Mouse (Mus musculus): Measurements from ENCODE around the gene Dnah2. TPM values are rescaled to one million over a fixed set of nuclear protein-coding genes. Genes with fewer than 3 reads are reported as not detected.
"Not testable (repeated sequence)": the region's sequence is repeated elsewhere in the genome, so short reads cannot be mapped to it uniquely, and the experiment has no call there.

The Dnah2 gene
- total RNA-seq, 2 experiments from 2014 or later: 2.2 to 3.7 TPM

- DNase-seq (ENCODE audit: low spot score in 2 of 2): peak in 1 of 2 experiments; percentile 51
Measured at GRCm38 (mm10) chr11:69397581-69398057, 151.3 kb downstream of the Dnah2 start.

GRCm38 (mm10) chr11:69396772-69397171 is 152.1 kb downstream of the Dnah2 start:
- no peak for DNase-seq (ENCODE audit: low spot score in 2 of 2)

- peak; percentile 91 to 94 for DNase-seq (ENCODE audit: low spot score in 2 of 2)
Measured at GRCm38 (mm10) chr11:69395634-69396373, 153.1 kb downstream of the Dnah2 start.

GRCm38 (mm10) chr11:69395235-69395633 is 153.7 kb downstream of the Dnah2 start, which contains the start of the genes Naa38 and Cyb5d1:
Gene Naa38 (plus strand): TSS chr11:69395487.
Gene Cyb5d1 (minus strand): TSS chr11:69395631.
- peak; percentile 91 to 92 for DNase-seq (ENCODE audit: low spot score in 2 of 2)

- not testable (repeated sequence) for DNase-seq (ENCODE audit: low spot score in 2 of 2)
Measured at GRCm38 (mm10) chr11:69394591-69395167, 154.2 kb downstream of the Dnah2 start.

GRCm38 (mm10) chr11:69390400-69391034 is 158.4 kb downstream of the Dnah2 start:
- DNase-seq (ENCODE audit: low spot score in 2 of 2): peak; percentile 63 to 77

GRCm38 (mm10) chr11:69389531-69390399 is 159.1 kb downstream of the Dnah2 start:
- peak in 1 of 2 experiments; percentile 44 for DNase-seq (ENCODE audit: low spot score in 2 of 2)

GRCm38 (mm10) chr11:69388680-69389079 is 160.2 kb downstream of the Dnah2 start:
- no peak for DNase-seq (ENCODE audit: low spot score in 2 of 2)

- DNase-seq (ENCODE audit: low spot score in 2 of 2): no peak
Measured at GRCm38 (mm10) chr11:69386758-69387157, 162.2 kb downstream of the Dnah2 start.

- no peak for DNase-seq (ENCODE audit: low spot score in 2 of 2)
Measured at GRCm38 (mm10) chr11:69384979-69385378, 163.9 kb downstream of the Dnah2 start.

- DNase-seq (ENCODE audit: low spot score in 2 of 2): no peak
Measured at GRCm38 (mm10) chr11:69382478-69383105, 166.3 kb downstream of the Dnah2 start.

GRCm38 (mm10) chr11:69381356-69381755 is 167.6 kb downstream of the Dnah2 start:
- DNase-seq (ENCODE audit: low spot score in 2 of 2): no peak

- no peak for DNase-seq (ENCODE audit: low spot score in 2 of 2)
Measured at GRCm38 (mm10) chr11:69379600-69379999, 169.3 kb downstream of the Dnah2 start.

GRCm38 (mm10) chr11:69377766-69378165 is 171.1 kb downstream of the Dnah2 start:
- DNase-seq (ENCODE audit: low spot score in 2 of 2): no peak

- no peak for DNase-seq (ENCODE audit: low spot score in 2 of 2)
Measured at GRCm38 (mm10) chr11:69375646-69376045, 173.3 kb downstream of the Dnah2 start.

- DNase-seq (ENCODE audit: low spot score in 2 of 2): no peak
Measured at GRCm38 (mm10) chr11:69373223-69373965, 175.5 kb downstream of the Dnah2 start.

- no peak for DNase-seq (ENCODE audit: low spot score in 2 of 2)
Measured at GRCm38 (mm10) chr11:69372780-69373170, 176.1 kb downstream of the Dnah2 start.

GRCm38 (mm10) chr11:69372056-69372779 is 176.7 kb downstream of the Dnah2 start:
- DNase-seq (ENCODE audit: low spot score in 2 of 2): peak; percentile 59 to 73

- DNase-seq (ENCODE audit: low spot score in 2 of 2): no peak
Measured at GRCm38 (mm10) chr11:69371601-69372000, 177.3 kb downstream of the Dnah2 start.
